Mouse (Mus musculus) ES-Bruce4 (cell line): ENCODE data around the gene Cpvl. TPM values are rescaled to one million over a fixed set of nuclear protein-coding genes. Genes with fewer than 3 reads are reported as not detected.

ENCODE experiments used
- H3K27ac ChIP-seq: 2 replicates; pipeline ENCODE4 v1.5.1; 2012; ENCODE audit warnings: low read length, inconsistent platforms; ENCODE audit not compliant: insufficient read depth
- H3K27me3 ChIP-seq: 2 replicates; pipeline ENCODE4 v1.6.1; 2012; ENCODE audit warnings: mild to moderate bottlenecking, low read length, inconsistent platforms; ENCODE audit not compliant: control insufficient read depth, poor library complexity, insufficient read depth, severe bottlenecking
- H3K36me3 ChIP-seq: 2 replicates; pipeline ENCODE4 v1.6.1; 2012; ENCODE audit warnings: inconsistent platforms, mild to moderate bottlenecking, low read length, moderate library complexity; ENCODE audit not compliant: control insufficient read depth, poor library complexity, insufficient read depth, severe bottlenecking
- H3K4me1 ChIP-seq: one replicate; pipeline ENCODE4 v1.8.1; 2011; ENCODE audit warnings: low read length; ENCODE audit not compliant: control insufficient read depth, insufficient read depth
- H3K4me3 ChIP-seq: 2 replicates; pipeline ENCODE4 v1.5.1; 2011; ENCODE audit warnings: low read depth, mild to moderate bottlenecking, low read length
- H3K9ac ChIP-seq: 2 replicates; pipeline ENCODE4 v1.6.1; 2012; ENCODE audit warnings: low read depth, mild to moderate bottlenecking, inconsistent platforms; ENCODE audit not compliant: poor library complexity, severe bottlenecking
- H3K9me3 ChIP-seq: replicated peaks from 2 replicates; pipeline ENCODE4 v1.6.1; 2012; ENCODE audit warnings: mild to moderate bottlenecking, low read length, inconsistent platforms; ENCODE audit not compliant: control insufficient read depth, poor library complexity, insufficient read depth, severe bottlenecking
- CTCF ChIP-seq: IDR thresholded peaks from one replicate; pipeline ENCODE4 v1.8.1; 2011; ENCODE audit warnings: low read depth, low read length
- EP300 ChIP-seq: IDR thresholded peaks from 2 replicates; pipeline ENCODE4 v1.6.1; 2011; ENCODE audit warnings: low read depth, low read length; ENCODE audit not compliant: insufficient read depth
- POLR2A ChIP-seq: IDR thresholded peaks from one replicate; pipeline ENCODE4 v1.8.1; 2011; ENCODE audit warnings: low read length; ENCODE audit not compliant: insufficient read depth
- polyA plus RNA-seq: library from polyadenylated mRNA; stranded (reverse); fragments of >200 nt; gene quantifications from 2 replicates; pipeline ENCODE4 v1.2.4, GENCODE M21; 2011; ENCODE audit warnings: low read depth; ENCODE audit not compliant: missing spikeins, insufficient read depth, insufficient read length

Cpvl gene
- polyA plus RNA-seq, 1 experiment: not detected

GRCm38 (mm10) chr6:53968550-53968949 is 9.9 kb downstream of the Cpvl start:
- Histone ChIP-seq H3K27me3 (no peaks in the 10 kb centered on the region), H3K4me3 (no peak overlapping the region), H3K4me1 (no peaks in the 10 kb centered on the region), H3K27ac (no peak overlapping the region), H3K9me3 (no peaks in the 10 kb centered on the region), H3K9ac (no peak overlapping the region), H3K36me3 (no peaks in the 10 kb centered on the region)
- TF ChIP-seq EP300 (no peak), CTCF (peak; percentile 16), POLR2A (no peak)

- Histone ChIP-seq H3K4me1 (no peaks in the 10 kb centered on the region), H3K4me3 (no peak overlapping the region), H3K9me3 (no peaks in the 10 kb centered on the region), H3K27ac (no peak overlapping the region), H3K36me3 (no peaks in the 10 kb centered on the region), H3K27me3 (no peaks in the 10 kb centered on the region), H3K9ac (no peak overlapping the region)
- TF ChIP-seq EP300 (no peak), CTCF (no peak), POLR2A (no peak)
Observed at GRCm38 (mm10) chr6:53966595-53966994, 11.9 kb downstream of the Cpvl start.

DNA sequence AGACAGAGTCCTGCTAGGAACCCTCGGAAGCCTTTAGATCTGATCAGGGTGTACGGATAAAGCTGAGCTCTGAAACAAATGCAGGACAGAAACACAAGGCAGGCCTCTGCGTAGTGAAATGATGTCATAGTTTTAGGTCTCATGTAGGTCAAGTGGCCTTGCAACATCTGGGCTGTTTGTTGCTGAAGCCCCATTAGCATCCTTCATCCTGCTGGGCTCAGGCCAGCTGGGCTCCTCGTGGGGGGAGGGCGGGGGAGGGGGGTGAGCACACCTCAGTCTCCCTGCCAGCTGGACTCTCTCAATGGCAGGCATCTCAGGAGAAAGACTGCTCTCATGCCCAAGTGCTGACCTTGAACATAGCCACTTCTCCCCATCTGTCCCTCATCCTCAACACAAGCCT is 12.6 kb downstream of the Cpvl start:
- TF ChIP-seq POLR2A: no peak
- peak; percentile 64; the same call in 1 of the 2 replicates for TF ChIP-seq EP300
- H3K36me3 ChIP-seq: no peaks in the 10 kb centered on the region
- no peaks in the 10 kb centered on the region for H3K9me3 ChIP-seq
- H3K27ac ChIP-seq: no peak overlapping the region
- H3K9ac ChIP-seq: no peak overlapping the region
- no peaks in the 10 kb centered on the region for H3K4me1 ChIP-seq
- no peak overlapping the region for H3K4me3 ChIP-seq
- no peaks in the 10 kb centered on the region for H3K27me3 ChIP-seq

DNA sequence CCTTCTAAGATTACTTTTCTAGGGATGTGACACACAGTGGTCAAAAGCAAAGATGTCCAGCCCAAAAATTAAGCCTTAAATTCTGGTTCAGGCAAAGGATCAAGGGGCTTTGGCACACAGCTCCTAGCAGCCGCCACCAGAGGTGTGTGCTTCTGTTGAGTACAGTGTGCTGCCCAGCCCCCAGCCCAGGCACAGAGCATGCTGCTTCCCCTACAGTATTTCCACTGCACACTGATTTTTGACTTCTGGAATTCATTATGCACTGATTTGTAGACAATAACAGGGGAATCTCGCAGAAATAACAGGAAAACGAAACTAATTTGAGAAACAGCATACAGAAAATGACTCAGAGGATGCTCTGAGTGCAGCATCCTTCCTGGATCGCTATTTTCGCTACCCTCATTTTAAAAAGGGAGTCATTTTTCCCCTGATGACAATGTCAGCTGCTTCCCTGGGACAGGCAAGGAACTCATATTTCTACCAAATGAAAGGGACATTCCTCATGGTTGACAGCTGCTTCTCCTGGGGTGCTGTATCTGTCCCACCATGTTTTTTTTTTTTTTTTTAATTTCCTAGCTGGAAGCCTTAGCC is 14.5 kb downstream of the Cpvl start:
- no peaks in the 10 kb centered on the region for H3K27me3 ChIP-seq
- no peak overlapping the region for H3K4me3 ChIP-seq
- TF ChIP-seq CTCF: no peak
- no peak for TF ChIP-seq EP300
- TF ChIP-seq POLR2A: no peak
- H3K36me3 ChIP-seq: no peaks in the 10 kb centered on the region
- H3K9me3 ChIP-seq: no peaks in the 10 kb centered on the region
- no peaks in the 10 kb centered on the region for H3K4me1 ChIP-seq
- no peak overlapping the region for H3K9ac ChIP-seq
- H3K27ac ChIP-seq: no peak overlapping the region

- H3K9ac ChIP-seq: no peak overlapping the region
- H3K27me3 ChIP-seq: no peaks in the 10 kb centered on the region
- H3K27ac ChIP-seq: no peak overlapping the region
- H3K4me3 ChIP-seq: no peak overlapping the region
- H3K9me3 ChIP-seq: no peaks in the 10 kb centered on the region
- peaks cover 1% of the 10 kb centered on the region for H3K4me1 ChIP-seq
- H3K36me3 ChIP-seq: no peaks in the 10 kb centered on the region
- no peak for TF ChIP-seq POLR2A
- TF ChIP-seq EP300: no peak
- no peak for TF ChIP-seq CTCF
Observed at GRCm38 (mm10) chr6:53962006-53962405, 16.5 kb downstream of the Cpvl start.

- no peaks in the 10 kb centered on the region for H3K27me3 ChIP-seq
Observed at GRCm38 (mm10) chr6:53959826-53960225, 18.6 kb downstream of the Cpvl start.

More at GRCm38 (mm10) chr6:53959826-53960225, 18.6 kb downstream of the Cpvl start:
- Histone ChIP-seq H3K27ac (no peak overlapping the region), H3K9ac (no peak overlapping the region), H3K4me3 (no peak overlapping the region), H3K9me3 (no peaks in the 10 kb centered on the region), H3K4me1 (peaks cover 1% of the 10 kb centered on the region), H3K36me3 (no peaks in the 10 kb centered on the region)
- TF ChIP-seq CTCF (no peak), POLR2A (no peak), EP300 (no peak)
